Mouse (Mus musculus) central nervous system, embryonic 14 days (tissue): ENCODE results near the gene Ppard. TPM values are rescaled to one million over a fixed set of nuclear protein-coding genes. Genes with fewer than 3 reads are reported as not detected.

Source experiments
- polyA plus RNA-seq: library from polyadenylated mRNA; depleted of rRNA; stranded (reverse); fragments of >200 nt; gene quantifications from 2 replicates; pipeline ENCODE4 v1.2.3, GENCODE M21; 2012; rRNA removed

Gene Ppard
- 14.8 and 17.1 TPM in 2 replicates for polyA plus RNA-seq

GRCm38 (mm10) chr17:28232475-28233060 is at the start of gene Ppard:
Gene Ppard, plus strand, starts transcription at chr17:28232700.

GRCm38 (mm10) chr17:28207591-28208313 is 24.7 kb upstream of the Ppard start, which contains the start of gene Def6:
Gene Def6, plus strand, starts transcription at chr17:28207778.

GRCm38 (mm10) chr17:28313212-28313879 is 80.8 kb downstream of the Ppard start, which contains the start of gene Fance:
Gene Fance, plus strand, starts transcription at chr17:28313519.

GRCm38 (mm10) chr17:28328366-28328928 is 95.9 kb downstream of the Ppard start, which contains the start of gene Rpl10a:
Gene Rpl10a, plus strand, starts transcription at chr17:28328471.

GRCm38 (mm10) chr17:28350466-28351352 is 118.2 kb downstream of the Ppard start, which contains the start of gene Tead3:
Gene Tead3, minus strand, starts transcription at chr17:28350817.

Other genes with a start within 250 kb of the Ppard start
- gene Tcp11, start 152.1 kb upstream of the Ppard start, polyA plus RNA-seq, result 2.4 and 2.8 TPM in 2 replicates
- 19.3 and 25.1 TPM in 2 replicates for gene Scube3, start 90.6 kb upstream of the Ppard start, polyA plus RNA-seq
- 111 and 117 TPM in 2 replicates for gene Zfp523, start 55.6 kb upstream of the Ppard start, polyA plus RNA-seq
- 6.7 and 9.6 TPM in 2 replicates for gene Def6, start 24.9 kb upstream of the Ppard start, polyA plus RNA-seq
- 15.5 and 18.4 TPM in 2 replicates for gene Fance, start 80.8 kb downstream of the Ppard start, polyA plus RNA-seq
- gene Rpl10a, start 95.8 kb downstream of the Ppard start, polyA plus RNA-seq, result 2,677 and 2,789 TPM in 2 replicates
- gene Tead3, start 118.1 kb downstream of the Ppard start, polyA plus RNA-seq, result 15.8 and 27.5 TPM in 2 replicates
- 2.0 and 2.5 TPM in 2 replicates for gene Tulp1, start 132.5 kb downstream of the Ppard start, polyA plus RNA-seq